Mouse (Mus musculus) frontal cortex, postnatal 14 days (tissue): Measurements from ENCODE around the gene Unc13b.
A peak's percentile ranks its signal among the peaks of the same experiment; 100 is the strongest.

Source experiments
- DNase-seq, 2 experiments: peaks; one replicate each; pipeline ENCODE4 v3.0.0; 2022; ENCODE audit warnings: low spot score in 2 of 2

Gene Unc13b

GRCm38 (mm10) chr4:43037860-43038566 is 20.7 kb upstream of the Unc13b start:
- no peak for DNase-seq

- peak in 1 of 2 experiments; percentile 33 for DNase-seq
Measured at GRCm38 (mm10) chr4:43038567-43039495, 19.9 kb upstream of the Unc13b start.

- no peak for DNase-seq
Measured at GRCm38 (mm10) chr4:43039609-43040008, 19.1 kb upstream of the Unc13b start.

- DNase-seq: peak; percentile 90 to 95
Measured at GRCm38 (mm10) chr4:43040114-43040572, 18.6 kb upstream of the Unc13b start.

GRCm38 (mm10) chr4:43040881-43041547 is 17.7 kb upstream of the Unc13b start:
- DNase-seq: no peak

GRCm38 (mm10) chr4:43043644-43044357 is 15.0 kb upstream of the Unc13b start:
- DNase-seq: peak; percentile 50 to 71

- DNase-seq: no peak
Measured at GRCm38 (mm10) chr4:43044673-43045072, 14.1 kb upstream of the Unc13b start.

- no peak for DNase-seq
Measured at GRCm38 (mm10) chr4:43045285-43045658, 13.5 kb upstream of the Unc13b start.

GRCm38 (mm10) chr4:43045659-43046302 is 13.0 kb upstream of the Unc13b start, which contains the start of gene Fam214b:
Fam214b (minus strand) TSS chr4:43046220.
- DNase-seq: peak; percentile 93 to 97

GRCm38 (mm10) chr4:43046607-43047006 is 12.1 kb upstream of the Unc13b start:
- DNase-seq: no peak

- DNase-seq: peak in 1 of 2 experiments; percentile 67
Measured at GRCm38 (mm10) chr4:43047231-43047630, 11.5 kb upstream of the Unc13b start.

- no peak for DNase-seq
Measured at GRCm38 (mm10) chr4:43052627-43053026, 6.1 kb upstream of the Unc13b start.

GRCm38 (mm10) chr4:43057654-43058053 is 1.1 kb upstream of the Unc13b start:
- no peak for DNase-seq

GRCm38 (mm10) chr4:43058392-43058752 is 381 bp upstream of the Unc13b start:
- DNase-seq: no peak

- DNase-seq: no peak
Measured at GRCm38 (mm10) chr4:43059697-43060096, 944 bp downstream of the Unc13b start.

GRCm38 (mm10) chr4:43060286-43060685 is 1.5 kb downstream of the Unc13b start:
- DNase-seq: no peak

GRCm38 (mm10) chr4:43065471-43065870 is 6.7 kb downstream of the Unc13b start:
- no peak for DNase-seq

GRCm38 (mm10) chr4:43074923-43075322 is 16.2 kb downstream of the Unc13b start:
- DNase-seq: no peak

- DNase-seq: no peak
Measured at GRCm38 (mm10) chr4:43078071-43078718, 19.4 kb downstream of the Unc13b start.

GRCm38 (mm10) chr4:43082458-43082857 is 23.7 kb downstream of the Unc13b start:
- DNase-seq: no peak
